Mouse (Mus musculus): ENCODE results near the gene Cldn9. TPM values are rescaled to one million over a fixed set of nuclear protein-coding genes. Genes with fewer than 3 reads are reported as not detected.

Gene Cldn9
- polyA plus RNA-seq, 1 experiment from 2014 or later: 0.23 TPM

GRCm38 (mm10) chr17:23683226-23683625, 600 bp downstream of the Cldn9 start:
- Histone ChIP-seq H3K9me3 (ENCODE audit: control insufficient read depth) (no peaks in the 10 kb centered on the region), H3K4me3 (ENCODE audit: low read depth, low read length) (no peak overlapping the region), H3K27me3 (replicated peaks; ENCODE audit: control insufficient read depth, insufficient read depth, low read length) (peaks cover 28% of the 10 kb centered on the region), H3K4me1 (replicated peaks; ENCODE audit: control insufficient read depth, insufficient read depth, low read length) (peaks cover 7% of the 10 kb centered on the region; the same call in 1 of the 2 replicates), H3K36me3 (ENCODE audit: control insufficient read depth, insufficient read depth) (no peaks in the 10 kb centered on the region), H3K4me2 (replicated peaks; ENCODE audit: low read depth) (no peak overlapping the region), H3K27ac (ENCODE audit: low read depth, low read length) (no peak overlapping the region), H3K9ac (ENCODE audit: low read depth, low read length) (no peak overlapping the region)
- 44% methylated on average over 15 of the region's 15 CpGs for WGBS
- ATAC-seq: no peak
- TF ChIP-seq CTCF (IDR thresholded peaks at IDR 0.05; ENCODE audit: low read depth): no peak

- H3K9me3 ChIP-seq (ENCODE audit: control insufficient read depth): no peaks in the 10 kb centered on the region
- H3K4me2 ChIP-seq (replicated peaks; ENCODE audit: low read depth): no peak overlapping the region
- peaks cover 9% of the 10 kb centered on the region; the same call in 1 of the 2 replicates for H3K4me1 ChIP-seq (replicated peaks; ENCODE audit: control insufficient read depth, insufficient read depth, low read length)
- no peak overlapping the region for H3K27ac ChIP-seq (ENCODE audit: low read depth, low read length)
- no peak for TF ChIP-seq CTCF (IDR thresholded peaks at IDR 0.05; ENCODE audit: low read depth)
- 71% methylated on average over 3 of the region's 3 CpGs for WGBS
- no peaks in the 10 kb centered on the region for H3K36me3 ChIP-seq (ENCODE audit: control insufficient read depth, insufficient read depth)
- H3K9ac ChIP-seq (ENCODE audit: low read depth, low read length): no peak overlapping the region
- H3K4me3 ChIP-seq (ENCODE audit: low read depth, low read length): no peak overlapping the region
- H3K27me3 ChIP-seq (replicated peaks; ENCODE audit: control insufficient read depth, insufficient read depth, low read length): peaks cover 28% of the 10 kb centered on the region
- ATAC-seq: peak; percentile 9; the same call in 1 of the 2 replicates
Observed at GRCm38 (mm10) chr17:23682530-23682929, 1.3 kb downstream of the Cldn9 start.

GRCm38 (mm10) chr17:23682092-23682491, 1.7 kb downstream of the Cldn9 start:
- ATAC-seq: peak; percentile 32
- Histone ChIP-seq H3K4me1 (replicated peaks; ENCODE audit: control insufficient read depth, insufficient read depth, low read length) (peaks cover 11% of the 10 kb centered on the region; the same call in 1 of the 2 replicates), H3K27ac (ENCODE audit: low read depth, low read length) (no peak overlapping the region), H3K9ac (ENCODE audit: low read depth, low read length) (no peak overlapping the region), H3K4me3 (ENCODE audit: low read depth, low read length) (no peak overlapping the region), H3K27me3 (replicated peaks; ENCODE audit: control insufficient read depth, insufficient read depth, low read length) (peaks cover 28% of the 10 kb centered on the region), H3K9me3 (ENCODE audit: control insufficient read depth) (no peaks in the 10 kb centered on the region), H3K4me2 (replicated peaks; ENCODE audit: low read depth) (no peak overlapping the region; the same call in 1 of the 2 replicates), H3K36me3 (ENCODE audit: control insufficient read depth, insufficient read depth) (no peaks in the 10 kb centered on the region)
- 33% methylated on average over 4 of the region's 4 CpGs for WGBS
- no peak for TF ChIP-seq CTCF (IDR thresholded peaks at IDR 0.05; ENCODE audit: low read depth)

- H3K27me3 ChIP-seq (replicated peaks; ENCODE audit: control insufficient read depth, insufficient read depth, low read length): peaks cover 28% of the 10 kb centered on the region
- ATAC-seq: peak; percentile 21
- H3K4me1 ChIP-seq (replicated peaks; ENCODE audit: control insufficient read depth, insufficient read depth, low read length): peaks cover 19% of the 10 kb centered on the region
- TF ChIP-seq CTCF (IDR thresholded peaks at IDR 0.05; ENCODE audit: low read depth): no peak
- no peak overlapping the region for H3K4me2 ChIP-seq (replicated peaks; ENCODE audit: low read depth)
- no peak overlapping the region for H3K9ac ChIP-seq (ENCODE audit: low read depth, low read length)
- H3K36me3 ChIP-seq (ENCODE audit: control insufficient read depth, insufficient read depth): no peaks in the 10 kb centered on the region
- H3K9me3 ChIP-seq (ENCODE audit: control insufficient read depth): no peaks in the 10 kb centered on the region
- WGBS: 55% methylated on average over 10 of the region's 10 CpGs
- H3K4me3 ChIP-seq (ENCODE audit: low read depth, low read length): no peak overlapping the region
- no peak overlapping the region for H3K27ac ChIP-seq (ENCODE audit: low read depth, low read length)
Observed at GRCm38 (mm10) chr17:23681086-23681485, 2.7 kb downstream of the Cldn9 start.

- Histone ChIP-seq H3K27me3 (replicated peaks; ENCODE audit: control insufficient read depth, insufficient read depth, low read length) (peaks cover 28% of the 10 kb centered on the region), H3K27ac (ENCODE audit: low read depth, low read length) (no peak overlapping the region), H3K4me3 (ENCODE audit: low read depth, low read length) (no peak overlapping the region), H3K4me1 (replicated peaks; ENCODE audit: control insufficient read depth, insufficient read depth, low read length) (peaks cover 25% of the 10 kb centered on the region), H3K9me3 (ENCODE audit: control insufficient read depth) (no peaks in the 10 kb centered on the region), H3K4me2 (replicated peaks; ENCODE audit: low read depth) (no peak overlapping the region), H3K36me3 (ENCODE audit: control insufficient read depth, insufficient read depth) (no peaks in the 10 kb centered on the region), H3K9ac (ENCODE audit: low read depth, low read length) (no peak overlapping the region)
- 66% methylated on average over 9 of the region's 9 CpGs for WGBS
- ATAC-seq: no peak
- no peak for TF ChIP-seq CTCF (IDR thresholded peaks at IDR 0.05; ENCODE audit: low read depth)
Observed at GRCm38 (mm10) chr17:23680336-23680735, 3.5 kb downstream of the Cldn9 start.

- Histone ChIP-seq H3K4me3 (ENCODE audit: low read depth, low read length) (peak within 1 kb of the TSS; percentile 26), H3K9ac (ENCODE audit: low read depth, low read length) (no peak within 1 kb of the TSS; the same call in 1 of the 2 replicates), H3K4me2 (replicated peaks; ENCODE audit: low read depth) (peak within 1 kb of the TSS; percentile 59), H3K27me3 (replicated peaks; ENCODE audit: control insufficient read depth, insufficient read depth, low read length) (peaks cover 28% of the 10 kb centered on the region), H3K4me1 (replicated peaks; ENCODE audit: control insufficient read depth, insufficient read depth, low read length) (peaks cover 31% of the 10 kb centered on the region), H3K36me3 (ENCODE audit: control insufficient read depth, insufficient read depth) (no peaks in the 10 kb centered on the region), H3K9me3 (ENCODE audit: control insufficient read depth) (no peaks in the 10 kb centered on the region), H3K27ac (ENCODE audit: low read depth, low read length) (no peak within 1 kb of the TSS)
- WGBS: 5% methylated on average over 38 of the region's 38 CpGs
- no peak for ATAC-seq
- TF ChIP-seq CTCF (IDR thresholded peaks at IDR 0.05; ENCODE audit: low read depth): no peak
Observed at GRCm38 (mm10) chr17:23679127-23679835, 4.5 kb downstream of the Cldn9 start, which contains the start of gene Cldn6. Gene Cldn6, plus strand, starts transcription at chr17:23679249.
